8 mouse cellular contexts compared by ENCODE assay signal in genomic region chr11:34833318-34834086, GRCm38 (mm10). TPM values are rescaled to one million over a fixed set of nuclear protein-coding genes. Genes with fewer than 3 reads are reported as not detected.
DNase-seq lines count a peak whose midpoint lies in the region; ATAC-seq and TF ChIP-seq lines count a peak whose summit lies in the region.

Gene Spdl1, minus strand, starts transcription at chr11:34833641.

- TF ChIP-seq POLR2A in bone marrow, adult 2 months (IDR thresholded peaks at IDR 0.05; ENCODE audit: borderline replicate concordance, control insufficient read depth, low read depth, low read length): peak; percentile 35; the same call in 1 of the 2 replicates

- H3K9me3 ChIP-seq in embryonic facial prominence, embryonic 15.5 days (replicated peaks): no peaks in the 10 kb centered on the region
- no peaks in the 10 kb centered on the region for H3K9me3 ChIP-seq in kidney, embryonic 14.5 days (ENCODE audit: control insufficient read depth, low read length)
- no peaks in the 10 kb centered on the region for H3K9me3 ChIP-seq in limb, embryonic 15.5 days

- H3K4me3 ChIP-seq in bone marrow, adult 2 months (replicated peaks; ENCODE audit: control insufficient read depth, low read depth, low read length): peak within 1 kb of the TSS; percentile 82
- peak within 1 kb of the TSS; percentile 74 for H3K4me3 ChIP-seq in embryonic facial prominence, embryonic 15.5 days (replicated peaks)
- H3K4me3 ChIP-seq in kidney, embryonic 14.5 days (ENCODE audit: low read length): peak within 1 kb of the TSS; percentile 66
- H3K4me3 ChIP-seq in limb, embryonic 15.5 days: peak within 1 kb of the TSS; percentile 78

- ATAC-seq in embryonic facial prominence, embryonic 15.5 days (ENCODE audit: insufficient number of reproducible peaks, low FRiP score, low TSS enrichment, low read depth): peak; percentile 94
- peak; percentile 96 for ATAC-seq in kidney, embryonic 14.5 days (ENCODE audit: low FRiP score, low TSS enrichment)
- ATAC-seq in limb, embryonic 15.5 days (ENCODE audit: insufficient number of reproducible peaks, low FRiP score, low TSS enrichment, low read depth): peak; percentile 91

- peak within 1 kb of the TSS; percentile 67 for H3K27ac ChIP-seq in bone marrow, adult 2 months (ENCODE audit: control insufficient read depth, insufficient read depth, low read depth, low read length, poor library complexity)
- H3K27ac ChIP-seq in embryonic facial prominence, embryonic 15.5 days (replicated peaks): peak within 1 kb of the TSS; percentile 86
- H3K27ac ChIP-seq in kidney, embryonic 14.5 days (ENCODE audit: low read depth, low read length): peak within 1 kb of the TSS; percentile 51; the same call in 1 of the 2 replicates
- H3K27ac ChIP-seq in limb, embryonic 15.5 days: peak within 1 kb of the TSS; percentile 80

- H3K4me2 ChIP-seq in embryonic facial prominence, embryonic 15.5 days (replicated peaks): peak within 1 kb of the TSS; percentile 81
- peak within 1 kb of the TSS; percentile 71 for H3K4me2 ChIP-seq in kidney, embryonic 14.5 days (replicated peaks; ENCODE audit: low read depth, low read length)
- H3K4me2 ChIP-seq in limb, embryonic 15.5 days: peak within 1 kb of the TSS; percentile 68

- H3K27me3 ChIP-seq in embryonic facial prominence, embryonic 15.5 days: no peaks in the 10 kb centered on the region
- no peaks in the 10 kb centered on the region for H3K27me3 ChIP-seq in kidney, embryonic 14.5 days (ENCODE audit: control insufficient read depth, insufficient read depth, low read length)
- H3K27me3 ChIP-seq in limb, embryonic 15.5 days: no peaks in the 10 kb centered on the region

- peak within 1 kb of the TSS; percentile 81 for H3K9ac ChIP-seq in embryonic facial prominence, embryonic 15.5 days
- peak within 1 kb of the TSS; percentile 85 for H3K9ac ChIP-seq in kidney, embryonic 14.5 days (ENCODE audit: low read depth, low read length)
- H3K9ac ChIP-seq in limb, embryonic 15.5 days: peak within 1 kb of the TSS; percentile 59

- H3K36me3 ChIP-seq in embryonic facial prominence, embryonic 15.5 days: peaks cover 16% of the 10 kb centered on the region
- peaks cover 21% of the 10 kb centered on the region for H3K36me3 ChIP-seq in kidney, embryonic 14.5 days (ENCODE audit: control insufficient read depth, insufficient read depth, low read length)
- H3K36me3 ChIP-seq in limb, embryonic 15.5 days: peaks cover 16% of the 10 kb centered on the region

- H3K4me1 ChIP-seq in bone marrow, adult 2 months (ENCODE audit: control insufficient read depth, insufficient read depth, low read length): peaks cover 2% of the 10 kb centered on the region; the same call in 1 of the 2 replicates
- peaks cover 6% of the 10 kb centered on the region for H3K4me1 ChIP-seq in embryonic facial prominence, embryonic 15.5 days
- peaks cover 12% of the 10 kb centered on the region for H3K4me1 ChIP-seq in kidney, embryonic 14.5 days (ENCODE audit: control insufficient read depth, insufficient read depth, low read length)
- peaks cover 7% of the 10 kb centered on the region for H3K4me1 ChIP-seq in limb, embryonic 15.5 days

- WGBS in bone marrow, adult 2 months: under 1% methylated on average over 49 of the region's 49 CpGs
- under 1% methylated on average over 49 of the region's 49 CpGs for WGBS in embryonic facial prominence, embryonic 15.5 days
- under 1% methylated on average over 49 of the region's 49 CpGs for WGBS in kidney, embryonic 14.5 days
- under 1% methylated on average over 49 of the region's 49 CpGs for WGBS in limb, embryonic 15.5 days

- DNase-seq in 416B (ENCODE audit: low read depth): peak; percentile 97
- peak; percentile 89 to 95 for DNase-seq in heart, adult 9 months (ENCODE audit: low spot score in 2 of 2)
- DNase-seq in monocyte, adult 2 months (ENCODE audit: low read depth in 1 of 2, low spot score in 2 of 2): peak; percentile 89 to 92
- peak; percentile 93 to 95 for DNase-seq in spleen, postnatal 36 days (ENCODE audit: low spot score in 2 of 2)

- TF ChIP-seq CTCF in bone marrow, adult 2 months (IDR thresholded peaks at IDR 0.05; ENCODE audit: control insufficient read depth, insufficient read depth, low read length): no peak

RNA-seq across cellular contexts. Expression of gene Spdl1, which starts in this region (rescaled TPM):
- 8.8 and 12.1 TPM in 2 replicates for polyA plus RNA-seq in bone marrow, adult 2 months (2011; ENCODE audit: insufficient read depth, insufficient read length, low replicate concordance, missing spikeins)
- 14.4 and 15.1 TPM in 2 replicates for polyA plus RNA-seq in embryonic facial prominence, embryonic 15.5 days (2015; fragmentation: Nextera tagmentation; extraction: Ambion mirVana)
- 26.0 and 26.9 TPM in 2 replicates for polyA plus RNA-seq in kidney, embryonic 14.5 days (2014; fragmentation: Nextera tagmentation; extraction: Ambion mirVana)
- 16.0 and 17.2 TPM in 2 replicates for polyA plus RNA-seq in limb, embryonic 15.5 days (2015; fragmentation: Nextera tagmentation; extraction: Ambion mirVana)

Comparison
In these comparisons a context has a peak if more than half of its experiments do, and no peak if none do; other contexts are left out.
1. Peak in every context shown above with its lines: DNase-seq, ATAC-seq, H3K4me3 ChIP-seq and H3K27ac ChIP-seq.